Mouse (Mus musculus) lung, embryonic 14.5 days (tissue): ENCODE results near the gene Plppr3. TPM values are rescaled to one million over a fixed set of nuclear protein-coding genes. Genes with fewer than 3 reads are reported as not detected.
A peak's percentile ranks its signal among the peaks of the same experiment; 100 is the strongest.
"Not testable (repeated sequence)": the region's sequence is repeated elsewhere in the genome, so short reads cannot be mapped to it uniquely, and the experiment has no call there.

Experiments used
- ATAC-seq: fragments of 200-750 bp; cut with Nextera tagmentation; 2 replicates; pipeline ENCODE4 v1.8.0; 2017; ENCODE audit warnings: mild to moderate bottlenecking, moderate TSS enrichment, moderate library complexity; ENCODE audit not compliant: insufficient read depth
- DNase-seq: peaks from one replicate; pipeline ENCODE4 v3.0.0-alpha.2; 2015
- H3K27ac ChIP-seq: fragments of 300-500 bp; sonication (generic); 2 replicates; pipeline ENCODE4 v1.5.1; 2014; ENCODE audit warnings: low read depth, mild to moderate bottlenecking, moderate library complexity
- H3K27me3 ChIP-seq: fragments of 300-500 bp; sonication (generic); 2 replicates; pipeline ENCODE4 v1.6.1; 2014; ENCODE audit warnings: low read length, control low read depth; ENCODE audit not compliant: insufficient read depth
- H3K36me3 ChIP-seq: fragments of 300-500 bp; sonication (generic); 2 replicates; pipeline ENCODE4 v1.6.1; 2014; ENCODE audit warnings: control low read depth; ENCODE audit not compliant: insufficient read depth
- H3K4me1 ChIP-seq: fragments of 300-500 bp; sonication (generic); 2 replicates; pipeline ENCODE4 v1.6.1; 2014; ENCODE audit warnings: antibody characterized with exemption, control low read depth; ENCODE audit not compliant: insufficient read depth
- H3K4me2 ChIP-seq: fragments of 300-500 bp; sonication (generic); 2 replicates; pipeline ENCODE4 v1.6.1; 2014; ENCODE audit warnings: mild to moderate bottlenecking
- H3K4me3 ChIP-seq: fragments of 300-500 bp; sonication (generic); 2 replicates; pipeline ENCODE4 v1.5.1; 2014; ENCODE audit warnings: low read depth, low read length
- H3K9ac ChIP-seq: fragments of 300-500 bp; sonication (generic); 2 replicates; pipeline ENCODE4 v1.6.1; 2014
- H3K9me3 ChIP-seq: fragments of 300-500 bp; sonication (generic); 2 replicates; pipeline ENCODE4 v1.6.1; 2016; ENCODE audit warnings: low read depth, low read length, control low read depth
- CTCF ChIP-seq: IDR thresholded peaks from 2 replicates; pipeline ENCODE4 v1.5.1; 2016; ENCODE audit warnings: antibody characterized with exemption, low read depth
- WGBS: fragments of 180-500 bp; shearing (Covaris S2); extraction: QIAGEN DNeasy Blood & Tissue Kit; methylation state at CpG from one replicate; pipeline ENCODE4 v1.1.7; 2014; 5-methylcytosine and 5-hydroxymethylcytosine counted together
- polyA plus RNA-seq: library from polyadenylated mRNA; unstranded; fragments of >200 nt; fragmentation: Nextera tagmentation; extraction: Ambion mirVana; gene quantifications from 2 replicates; pipeline ENCODE4 v1.2.1, GENCODE M21; 2014

Gene Plppr3
- polyA plus RNA-seq, 1 experiment from 2014 or later: 37.4 TPM

GRCm38 (mm10) chr10:79897316-79898245 lies 23.1 kb upstream of the Plppr3 start:
- 54% methylated on average over 20 of the region's 20 CpGs for WGBS
- no peak for DNase-seq
- no peak overlapping the region for H3K27ac ChIP-seq
- H3K4me1 ChIP-seq: no peaks in the 10 kb centered on the region
- TF ChIP-seq CTCF: no peak
- no peak overlapping the region for H3K4me2 ChIP-seq
- H3K27me3 ChIP-seq: no peaks in the 10 kb centered on the region
- H3K4me3 ChIP-seq: no peak overlapping the region
- H3K36me3 ChIP-seq: peaks cover 62% of the 10 kb centered on the region
- ATAC-seq: no peak
- H3K9me3 ChIP-seq: no peaks in the 10 kb centered on the region
- no peak overlapping the region for H3K9ac ChIP-seq

GRCm38 (mm10) chr10:79896814-79897213 lies 22.4 kb upstream of the Plppr3 start:
- DNase-seq: no peak
- WGBS: 75% methylated on average over 13 of the region's 13 CpGs
- H3K9me3 ChIP-seq: no peaks in the 10 kb centered on the region

GRCm38 (mm10) chr10:79896306-79896705 lies 21.9 kb upstream of the Plppr3 start:
- DNase-seq (no peak), ATAC-seq (no peak)
- no peak overlapping the region for H3K4me2 ChIP-seq
- H3K27me3 ChIP-seq: no peaks in the 10 kb centered on the region
- no peak overlapping the region for H3K9ac ChIP-seq
- H3K36me3 ChIP-seq: peaks cover 56% of the 10 kb centered on the region
- H3K27ac ChIP-seq: no peak overlapping the region
- 80% methylated on average over 16 of the region's 16 CpGs for WGBS
- H3K9me3 ChIP-seq: no peaks in the 10 kb centered on the region
- H3K4me1 ChIP-seq: no peaks in the 10 kb centered on the region
- no peak overlapping the region for H3K4me3 ChIP-seq
- TF ChIP-seq CTCF: no peak

More at GRCm38 (mm10) chr10:79896814-79897213, 22.4 kb upstream of the Plppr3 start:
- Histone ChIP-seq H3K27me3 (no peaks in the 10 kb centered on the region), H3K4me1 (no peaks in the 10 kb centered on the region), H3K4me3 (no peak overlapping the region), H3K27ac (no peak overlapping the region), H3K9ac (no peak overlapping the region), H3K4me2 (no peak overlapping the region), H3K36me3 (peaks cover 56% of the 10 kb centered on the region)
- TF ChIP-seq CTCF: no peak
- ATAC-seq: no peak

- not testable (repeated sequence) for H3K9ac ChIP-seq, H3K4me3 ChIP-seq, H3K27ac ChIP-seq, H3K27me3 ChIP-seq, H3K4me2 ChIP-seq, H3K9me3 ChIP-seq, H3K4me1 ChIP-seq
- peak; percentile 38; the same call in 1 of the 2 replicates for ATAC-seq
- WGBS: 42% methylated on average over 22 of the region's 22 CpGs
- H3K36me3 ChIP-seq: peaks cover 28% of the 10 kb centered on the region
- peak; percentile 90 for DNase-seq
- TF ChIP-seq CTCF: peak; percentile 86
Observed at GRCm38 (mm10) chr10:79892451-79893118, 18.2 kb upstream of the Plppr3 start.

GRCm38 (mm10) chr10:79890670-79891069 lies 16.2 kb upstream of the Plppr3 start, which contains the start of gene Cfd:
Gene Cfd (plus strand): TSS chr10:79890853.
- no peak for TF ChIP-seq CTCF
- DNase-seq: no peak
- Histone ChIP-seq H3K4me1 (no peaks in the 10 kb centered on the region), H3K9me3 (no peaks in the 10 kb centered on the region), H3K4me3 (no peak within 1 kb of the TSS), H3K27me3 (no peaks in the 10 kb centered on the region), H3K27ac (no peak within 1 kb of the TSS), H3K9ac (no peak within 1 kb of the TSS), H3K36me3 (peaks cover 11% of the 10 kb centered on the region; the same call in 1 of the 2 replicates), H3K4me2 (no peak within 1 kb of the TSS)
- no peak for ATAC-seq
- WGBS: 33% methylated on average over 5 of the region's 5 CpGs

GRCm38 (mm10) chr10:79889386-79889785 lies 15.0 kb upstream of the Plppr3 start:
- H3K27me3 ChIP-seq: no peaks in the 10 kb centered on the region
- peak; percentile 63 for DNase-seq
- no peaks in the 10 kb centered on the region for H3K9me3 ChIP-seq
- no peak overlapping the region for H3K4me2 ChIP-seq
- no peak overlapping the region for H3K9ac ChIP-seq
- H3K27ac ChIP-seq: no peak overlapping the region
- H3K4me3 ChIP-seq: no peak overlapping the region
- 0 out of 2 replicates have a peak, but pooled peaks cover 1% of the 10 kb centered on the region for H3K36me3 ChIP-seq
- TF ChIP-seq CTCF: no peak
- no peak for ATAC-seq
- no peaks in the 10 kb centered on the region for H3K4me1 ChIP-seq
- 36% methylated on average over 2 of the region's 2 CpGs for WGBS

GRCm38 (mm10) chr10:79886611-79887010 lies 12.2 kb upstream of the Plppr3 start:
- DNase-seq (no peak), ATAC-seq (no peak)
- H3K27ac ChIP-seq: no peak overlapping the region
- no peak for TF ChIP-seq CTCF
- H3K4me1 ChIP-seq: peaks cover 8% of the 10 kb centered on the region; the same call in 1 of the 2 replicates
- H3K36me3 ChIP-seq: no peaks in the 10 kb centered on the region
- H3K4me2 ChIP-seq: no peak overlapping the region
- no peak overlapping the region for H3K4me3 ChIP-seq
- no peaks in the 10 kb centered on the region for H3K9me3 ChIP-seq
- H3K27me3 ChIP-seq: 0 out of 2 replicates have a peak, but pooled peaks cover 7% of the 10 kb centered on the region
- 76% methylated on average over 8 of the region's 8 CpGs for WGBS
- H3K9ac ChIP-seq: no peak overlapping the region
